Mouse (Mus musculus) embryonic facial prominence, embryonic 11.5 days (tissue): ENCODE results near the gene Tcap. TPM values are rescaled to one million over a fixed set of nuclear protein-coding genes. Genes with fewer than 3 reads are reported as not detected.

Experiments
- ATAC-seq: fragments of 200-750 bp; cut with Nextera tagmentation; replicated peaks from 2 replicates; pipeline ENCODE4 v1.8.0; 2017; ENCODE audit warnings: low read depth; ENCODE audit not compliant: insufficient number of reproducible peaks, low FRiP score, low TSS enrichment
- DNase-seq: peaks from one replicate; pipeline ENCODE4 v3.0.0-alpha.2; 2015; ENCODE audit warnings: low spot score
- H3K27ac ChIP-seq: fragments of 300-500 bp; sonication (generic); replicated peaks from 2 replicates; pipeline ENCODE4 v1.5.1; 2014; ENCODE audit warnings: mild to moderate bottlenecking, low read depth, low read length, control low read depth
- H3K27me3 ChIP-seq: fragments of 300-500 bp; sonication (generic); 2 replicates; pipeline ENCODE4 v1.6.1; 2014; ENCODE audit warnings: mild to moderate bottlenecking, low read length, moderate library complexity, mixed read lengths; ENCODE audit not compliant: control insufficient read depth, insufficient read depth
- H3K36me3 ChIP-seq: fragments of 300-500 bp; sonication (generic); replicated peaks from 2 replicates; pipeline ENCODE4 v1.6.1; 2014; ENCODE audit warnings: low read depth, mild to moderate bottlenecking, low read length, moderate library complexity, mixed read lengths; ENCODE audit not compliant: control insufficient read depth, insufficient read depth
- H3K4me1 ChIP-seq: fragments of 300-500 bp; sonication (generic); 2 replicates; pipeline ENCODE4 v1.6.1; 2014; ENCODE audit warnings: low read length, mixed read lengths; ENCODE audit not compliant: control insufficient read depth, insufficient read depth
- H3K4me2 ChIP-seq: fragments of 300-500 bp; sonication (generic); 2 replicates; pipeline ENCODE4 v1.6.1; 2014; ENCODE audit warnings: low read depth, mild to moderate bottlenecking, control low read depth, low read length, moderate library complexity
- H3K4me3 ChIP-seq: fragments of 300-500 bp; sonication (generic); 2 replicates; pipeline ENCODE4 v1.5.1; 2014; ENCODE audit warnings: low read depth, low read length, control low read depth
- H3K9ac ChIP-seq: fragments of 300-500 bp; sonication (generic); replicated peaks from 2 replicates; pipeline ENCODE4 v1.6.1; 2014; ENCODE audit warnings: mild to moderate bottlenecking, control low read depth, low read length
- H3K9me3 ChIP-seq: fragments of 300-500 bp; sonication (generic); replicated peaks from 2 replicates; pipeline ENCODE4 v1.6.1; 2016; ENCODE audit warnings: mild to moderate bottlenecking, low read length, inconsistent platforms, mixed read lengths; ENCODE audit not compliant: control insufficient read depth
- WGBS: fragments of 180-500 bp; shearing (Covaris S2); extraction: QIAGEN DNeasy Blood & Tissue Kit; methylation state at CpG from one replicate; pipeline ENCODE4 v1.1.7; 2014; 5-methylcytosine and 5-hydroxymethylcytosine counted together
- polyA plus RNA-seq: library from polyadenylated mRNA; unstranded; fragments of >200 nt; fragmentation: Nextera tagmentation; extraction: Ambion mirVana; gene quantifications from 2 replicates; pipeline ENCODE4 v1.2.1, GENCODE M21; 2014

The Tcap gene
- polyA plus RNA-seq, 1 experiment from 2014 or later, result 0.29 TPM

GRCm38 (mm10) chr11:98340597-98340996 lies 43.0 kb upstream of the Tcap start:
- no peak for DNase-seq
- Histone ChIP-seq H3K36me3 (no peaks in the 10 kb centered on the region), H3K27ac (no peak overlapping the region), H3K27me3 (peaks cover 70% of the 10 kb centered on the region), H3K4me1 (peaks cover 2% of the 10 kb centered on the region; the same call in 1 of the 2 replicates), H3K9ac (no peak overlapping the region), H3K4me3 (no peak overlapping the region), H3K4me2 (no peak overlapping the region), H3K9me3 (no peaks in the 10 kb centered on the region)
- WGBS, result 5% methylated on average over 3 of the region's 4 CpGs
- no peak for ATAC-seq

- WGBS, result 68% methylated on average over 4 of the region's 4 CpGs
- Histone ChIP-seq H3K4me2 (no peak overlapping the region), H3K9ac (no peak overlapping the region), H3K27ac (no peak overlapping the region), H3K36me3 (no peaks in the 10 kb centered on the region), H3K9me3 (no peaks in the 10 kb centered on the region), H3K4me3 (no peak overlapping the region), H3K27me3 (peaks cover 68% of the 10 kb centered on the region), H3K4me1 (peaks cover 2% of the 10 kb centered on the region; the same call in 1 of the 2 replicates)
- DNase-seq (no peak), ATAC-seq (no peak)
These were observed 42.4 kb upstream of the Tcap start for GRCm38 (mm10) chr11:98341174-98341573.

GRCm38 (mm10) chr11:98342000-98342945 lies 41.3 kb upstream of the Tcap start:
- Histone ChIP-seq H3K9me3 (no peaks in the 10 kb centered on the region), H3K27ac (no peak overlapping the region), H3K9ac (no peak overlapping the region), H3K4me3 (peak overlapping the region; percentile 17; the same call in 1 of the 2 replicates), H3K27me3 (peaks cover 68% of the 10 kb centered on the region), H3K36me3 (no peaks in the 10 kb centered on the region), H3K4me1 (peaks cover 2% of the 10 kb centered on the region; the same call in 1 of the 2 replicates), H3K4me2 (peak overlapping the region; percentile 36)
- peak; percentile 93 for DNase-seq
- 1% methylated on average over 29 of the region's 29 CpGs for WGBS
- ATAC-seq, result no peak

- Histone ChIP-seq H3K36me3 (no peaks in the 10 kb centered on the region), H3K9ac (no peak overlapping the region), H3K27ac (no peak overlapping the region), H3K27me3 (peaks cover 68% of the 10 kb centered on the region), H3K4me1 (peaks cover 11% of the 10 kb centered on the region), H3K4me3 (no peak overlapping the region), H3K4me2 (peak overlapping the region; percentile 4; the same call in 1 of the 2 replicates), H3K9me3 (no peaks in the 10 kb centered on the region)
- peak; percentile 84 for DNase-seq
- ATAC-seq, result no peak
- 2% methylated on average over 14 of the region's 14 CpGs for WGBS
These were observed 38.4 kb upstream of the Tcap start for GRCm38 (mm10) chr11:98345253-98345652.

GRCm38 (mm10) chr11:98346168-98346567 lies 37.4 kb upstream of the Tcap start:
- ATAC-seq (no peak), DNase-seq (no peak)
- H3K9ac ChIP-seq, result no peak overlapping the region
- no peaks in the 10 kb centered on the region for H3K9me3 ChIP-seq
- no peaks in the 10 kb centered on the region for H3K36me3 ChIP-seq
- WGBS, result 13% methylated on average over 9 of the region's 9 CpGs
- H3K27ac ChIP-seq, result no peak overlapping the region
- peaks cover 70% of the 10 kb centered on the region for H3K27me3 ChIP-seq
- peaks cover 11% of the 10 kb centered on the region for H3K4me1 ChIP-seq
- no peak overlapping the region for H3K4me3 ChIP-seq
- H3K4me2 ChIP-seq, result no peak overlapping the region

GRCm38 (mm10) chr11:98347385-98348082 lies 36.1 kb upstream of the Tcap start:
- Histone ChIP-seq H3K27me3 (peaks cover 71% of the 10 kb centered on the region), H3K4me1 (peaks cover 9% of the 10 kb centered on the region), H3K9ac (no peak overlapping the region), H3K27ac (no peak overlapping the region), H3K4me3 (no peak overlapping the region), H3K36me3 (no peaks in the 10 kb centered on the region), H3K4me2 (no peak overlapping the region), H3K9me3 (no peaks in the 10 kb centered on the region)
- ATAC-seq (no peak), DNase-seq (no peak)
- WGBS, result 8% methylated on average over 10 of the region's 12 CpGs

GRCm38 (mm10) chr11:98348083-98348961 lies 35.3 kb upstream of the Tcap start, which contains the start of gene Ppp1r1b:
Gene Ppp1r1b (plus strand): TSS chr11:98348404.
- H3K9me3 ChIP-seq, result no peaks in the 10 kb centered on the region
- H3K4me2 ChIP-seq, result peak within 1 kb of the TSS; percentile 94
- H3K4me3 ChIP-seq, result peak within 1 kb of the TSS; percentile 43
- H3K9ac ChIP-seq, result peak within 1 kb of the TSS; percentile 32
- H3K27ac ChIP-seq, result no peak within 1 kb of the TSS
- no peak; the same call in 1 of the 2 replicates for ATAC-seq
- WGBS, result under 1% methylated on average over 49 of the region's 55 CpGs
- DNase-seq, result peak; percentile 64
- H3K4me1 ChIP-seq, result peaks cover 9% of the 10 kb centered on the region
- no peaks in the 10 kb centered on the region for H3K36me3 ChIP-seq
- H3K27me3 ChIP-seq, result peaks cover 72% of the 10 kb centered on the region
